Comparison of ENCODE assay signal across 9 mouse cellular contexts in the genomic region with DNA sequence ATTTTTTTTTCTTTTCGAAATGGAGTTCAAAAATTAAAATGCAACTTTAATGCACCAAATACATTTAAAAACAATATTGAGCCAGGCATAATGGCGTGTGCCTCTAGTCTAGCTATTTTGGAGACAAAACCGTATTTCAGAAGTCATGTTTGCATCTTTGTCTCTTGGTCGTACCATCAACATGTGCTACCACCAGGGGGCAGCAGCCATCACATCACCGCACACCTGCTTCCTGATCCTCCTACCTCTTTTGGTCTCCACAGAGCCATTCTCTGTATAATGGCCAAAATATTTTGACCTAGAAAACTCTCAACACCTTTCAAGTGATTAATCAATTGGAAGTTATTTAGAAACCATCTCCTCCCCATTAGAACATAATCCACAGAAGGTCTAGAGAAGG.
DNase-seq lines count a peak whose midpoint lies in the region; ATAC-seq lines count a peak whose summit lies in the region.
"Had no signal": no experiment of that assay in that cellular context is flagged by ENCODE, and none has a peak within 500 bp of the region (broad histone marks: within the 10 kb centered on the region; RNA-seq: fewer than 3 reads in every experiment).

No protein-coding gene starts in this region.

- DNase-seq in neural tube, embryonic 10.5 days (ENCODE audit: extremely low spot score, low spot score) = peak; percentile 60
- peak; percentile 75 for DNase-seq in adrenal gland, postnatal 14 days
- DNase-seq in embryonic facial prominence, embryonic 10.5 days (ENCODE audit: low spot score) = peak; percentile 78
- DNase-seq in liver, embryonic 13.5 days = peak; percentile 7
- peak; percentile 74 to 78 for DNase-seq in right cerebral cortex, adult 2 months (ENCODE audit: low spot score in 2 of 2)

- no peak overlapping the region for H3K9ac ChIP-seq in neural tube, embryonic 15.5 days (replicated peaks)
- no peak overlapping the region for H3K9ac ChIP-seq in kidney, embryonic 14.5 days (ENCODE audit: low read depth, low read length)
- H3K9ac ChIP-seq in liver, embryonic 13.5 days = no peak overlapping the region
- H3K9ac ChIP-seq: heart, embryonic 15.5 days had no signal

- H3K36me3 ChIP-seq in neural tube, embryonic 15.5 days = no peaks in the 10 kb centered on the region
- no peaks in the 10 kb centered on the region for H3K36me3 ChIP-seq in embryonic facial prominence, embryonic 10.5 days (replicated peaks)
- H3K36me3 ChIP-seq in kidney, embryonic 14.5 days (ENCODE audit: control insufficient read depth, insufficient read depth, low read length) = no peaks in the 10 kb centered on the region
- H3K36me3 ChIP-seq in liver, embryonic 13.5 days = no peaks in the 10 kb centered on the region
- H3K36me3 ChIP-seq: heart, embryonic 15.5 days had no signal

- H3K9me3 ChIP-seq in neural tube, embryonic 15.5 days (replicated peaks) = no peaks in the 10 kb centered on the region
- no peaks in the 10 kb centered on the region for H3K9me3 ChIP-seq in embryonic facial prominence, embryonic 10.5 days
- no peaks in the 10 kb centered on the region for H3K9me3 ChIP-seq in kidney, embryonic 14.5 days (ENCODE audit: control insufficient read depth, low read length)
- no peaks in the 10 kb centered on the region for H3K9me3 ChIP-seq in liver, embryonic 13.5 days (replicated peaks)
- H3K9me3 ChIP-seq: heart, embryonic 15.5 days had no signal

- no peak for ATAC-seq in neural tube, embryonic 15.5 days (ENCODE audit: low FRiP score)
- 0 out of 2 replicates have a peak, but pooled peaks have one; percentile 28 for ATAC-seq in kidney, embryonic 14.5 days (ENCODE audit: low FRiP score, low TSS enrichment)
- no peak for ATAC-seq in liver, embryonic 13.5 days (ENCODE audit: low read depth)
- no peak for ATAC-seq in inflammation-experienced regulatory T-cells, adult 6 months

- no peak overlapping the region for H3K4me3 ChIP-seq in neural tube, embryonic 15.5 days (replicated peaks)
- no peak overlapping the region for H3K4me3 ChIP-seq in embryonic facial prominence, embryonic 10.5 days
- H3K4me3 ChIP-seq in kidney, embryonic 14.5 days (ENCODE audit: low read length) = no peak overlapping the region
- no peak overlapping the region for H3K4me3 ChIP-seq in liver, embryonic 13.5 days (replicated peaks)
- H3K4me3 ChIP-seq: heart, embryonic 15.5 days had no signal

- no peaks in the 10 kb centered on the region for H3K4me1 ChIP-seq in neural tube, embryonic 15.5 days
- no peaks in the 10 kb centered on the region for H3K4me1 ChIP-seq in embryonic facial prominence, embryonic 10.5 days
- no peaks in the 10 kb centered on the region for H3K4me1 ChIP-seq in kidney, embryonic 14.5 days (ENCODE audit: control insufficient read depth, insufficient read depth, low read length)
- no peaks in the 10 kb centered on the region for H3K4me1 ChIP-seq in liver, embryonic 13.5 days (replicated peaks)
- H3K4me1 ChIP-seq: heart, embryonic 15.5 days had no signal

- H3K27me3 ChIP-seq in neural tube, embryonic 15.5 days (replicated peaks) = no peaks in the 10 kb centered on the region
- no peaks in the 10 kb centered on the region for H3K27me3 ChIP-seq in embryonic facial prominence, embryonic 10.5 days (replicated peaks; ENCODE audit: low read depth, poor library complexity, severe bottlenecking)
- no peaks in the 10 kb centered on the region for H3K27me3 ChIP-seq in kidney, embryonic 14.5 days (ENCODE audit: control insufficient read depth, insufficient read depth, low read length)
- no peaks in the 10 kb centered on the region for H3K27me3 ChIP-seq in liver, embryonic 13.5 days
- H3K27me3 ChIP-seq: heart, embryonic 15.5 days had no signal

- no peak overlapping the region for H3K27ac ChIP-seq in neural tube, embryonic 15.5 days (replicated peaks)
- H3K27ac ChIP-seq in embryonic facial prominence, embryonic 10.5 days (replicated peaks) = no peak overlapping the region
- H3K27ac ChIP-seq in kidney, embryonic 14.5 days (ENCODE audit: low read depth, low read length) = no peak overlapping the region
- no peak overlapping the region for H3K27ac ChIP-seq in liver, embryonic 13.5 days
- H3K27ac ChIP-seq: heart, embryonic 15.5 days had no signal

- 23% methylated on average over 5 of the region's 5 CpGs for WGBS in neural tube, embryonic 15.5 days
- 26% methylated on average over 5 of the region's 5 CpGs for WGBS in embryonic facial prominence, embryonic 10.5 days
- 20% methylated on average over 5 of the region's 5 CpGs for whole genome bisulfite sequencing in kidney, embryonic 14.5 days
- WGBS in liver, embryonic 13.5 days (ENCODE audit: insufficient replicate concordance) = 14% methylated on average over 5 of the region's 5 CpGs

- no peak overlapping the region for H3K4me2 ChIP-seq in neural tube, embryonic 15.5 days
- H3K4me2 ChIP-seq in kidney, embryonic 14.5 days (replicated peaks; ENCODE audit: low read depth, low read length) = no peak overlapping the region
- H3K4me2 ChIP-seq in liver, embryonic 13.5 days = no peak overlapping the region
- H3K4me2 ChIP-seq: heart, embryonic 15.5 days had no signal

Comparison
In these comparisons a context has a peak if more than half of its experiments do, and no peak if none do; other contexts are left out.
1. DNase-seq: peak in every context shown above with its lines; median percentile 78 in embryonic facial prominence, embryonic 10.5 days; 76 in right cerebral cortex, adult 2 months; 75 in adrenal gland, postnatal 14 days; 60 in neural tube, embryonic 10.5 days; 7 in liver, embryonic 13.5 days.